Mouse (Mus musculus): ENCODE results near the gene Adamts5.

GRCm38 (mm10) chr16:85901581-85901910, at the start of gene Adamts5:
- TF ChIP-seq CTCF (IDR thresholded peaks at IDR 0.05; ENCODE audit: low read depth), result no peak
- no peak for TF ChIP-seq EP300 (IDR thresholded peaks at IDR 0.05; ENCODE audit: low read depth)

Data from liver, postnatal 0 days (tissue).